Mouse (Mus musculus) MEL (cell line): ENCODE measurements at regions not wholly inside any gene's neighbourhood (a gene's known extent, or its start where the extent isn't known, plus 50 kb on each side); places are given as distances from the start of the nearest gene placed in this dataset.

Experiments
- DNase-seq: peaks from one replicate; pipeline ENCODE4 v3.0.0; 2011; ENCODE audit warnings: low read depth, low spot score
- H3K27ac ChIP-seq: 2 replicates; pipeline ENCODE4 v1.5.1; 2012; ENCODE audit warnings: low read depth, mild to moderate bottlenecking, control low read depth, low read length, moderate library complexity; ENCODE audit not compliant: control insufficient read depth
- H3K27me3 ChIP-seq, 2 experiments: fragments of 150-350 bp in 1 of 2; sonication (generic) in 1 of 2; 2 replicates each; pipeline ENCODE4 v1.6.1; 2012; ENCODE audit warnings: low read length in 2 of 2, mild to moderate bottlenecking in 2 of 2, improper control_type of control experiment in 1 of 2, moderate library complexity in 1 of 2; ENCODE audit not compliant: insufficient read depth in 2 of 2, control insufficient read depth in 1 of 2
- H3K36me3 ChIP-seq, 2 experiments: 2 replicates each; pipeline ENCODE4 v1.6.1; 2012 to 2014; ENCODE audit warnings: low read length in 2 of 2, improper control_type of control experiment in 1 of 2, inconsistent platforms in 1 of 2, mild to moderate bottlenecking in 1 of 2; ENCODE audit not compliant: insufficient read depth in 2 of 2, control insufficient read depth in 1 of 2
- H3K4me1 ChIP-seq, 2 experiments: fragments of 150-350 bp in 1 of 2; sonication (generic) in 1 of 2; 2 replicates each; pipeline ENCODE4 v1.6.1; 2012; ENCODE audit warnings: low read length in 2 of 2, improper control_type of control experiment in 1 of 2, mild to moderate bottlenecking in 1 of 2; ENCODE audit not compliant: insufficient read depth in 2 of 2, control insufficient read depth in 1 of 2
- H3K4me3 ChIP-seq, 2 experiments: fragments of 150-350 bp in 1 of 2; sonication (generic) in 1 of 2; 2 replicates each; pipeline ENCODE4 v1.5.1; 2012; ENCODE audit warnings: low read depth in 2 of 2, low read length in 2 of 2, mild to moderate bottlenecking in 2 of 2, moderate library complexity in 2 of 2, control low read depth in 1 of 2, improper control_type of control experiment in 1 of 2; ENCODE audit not compliant: control insufficient read depth in 1 of 2, insufficient read depth in 1 of 2
- H3K79me2 ChIP-seq: 2 replicates; pipeline ENCODE4 v1.6.1; 2012; ENCODE audit warnings: mild to moderate bottlenecking, low read length, moderate library complexity; ENCODE audit not compliant: control insufficient read depth, poor library complexity, insufficient read depth
- H3K9ac ChIP-seq: 2 replicates; pipeline ENCODE4 v1.6.1; 2012; ENCODE audit warnings: low read depth, mild to moderate bottlenecking, control low read depth, low read length, moderate library complexity; ENCODE audit not compliant: control insufficient read depth, poor library complexity, severe bottlenecking
- H3K9me3 ChIP-seq: fragments of 150-350 bp; sonication (generic); replicated peaks from 2 replicates; pipeline ENCODE4 v1.6.1; 2012; ENCODE audit warnings: mild to moderate bottlenecking, low read length, improper control_type of control experiment, moderate library complexity; ENCODE audit not compliant: insufficient read depth
- BHLHE40 ChIP-seq: IDR thresholded peaks from 2 replicates; pipeline ENCODE4 v1.6.1; 2012; ENCODE audit warnings: low read depth, mild to moderate bottlenecking, inconsistent platforms, low read length, improper control_type of control experiment, borderline replicate concordance
- CHD2 ChIP-seq: IDR thresholded peaks from 2 replicates; pipeline ENCODE4 v1.6.1; 2011; ENCODE audit warnings: low read length, improper control_type of control experiment
- CTCF ChIP-seq, 3 experiments: IDR thresholded peaks in 2 of 3; conservative IDR thresholded peaks in 1 of 3; 2 replicates each; pipeline ENCODE4 v1.5.1; 2011 to 2012; ENCODE audit warnings: low read length in 3 of 3, low read depth in 2 of 3, mild to moderate bottlenecking in 2 of 3, improper control_type of control experiment in 1 of 3, inconsistent platforms in 1 of 3, mixed read lengths in 1 of 3, moderate library complexity in 1 of 3; ENCODE audit not compliant: control insufficient read depth in 1 of 3, insufficient read depth in 1 of 3, poor library complexity in 1 of 3, severe bottlenecking in 1 of 3
- ELF1 ChIP-seq: IDR thresholded peaks from 2 replicates; pipeline ENCODE4 v1.6.1; 2014; ENCODE audit warnings: low read depth, mild to moderate bottlenecking, inconsistent platforms, low read length, improper control_type of control experiment, moderate library complexity
- EP300 ChIP-seq, 2 experiments: IDR thresholded peaks; 2 replicates each; pipeline ENCODE4 v1.6.1; 2011; ENCODE audit warnings: improper control_type of control experiment in 2 of 2, low read length in 2 of 2, low read depth in 1 of 2, mild to moderate bottlenecking in 1 of 2
- ETS1 ChIP-seq: IDR thresholded peaks from 2 replicates; pipeline ENCODE4 v1.6.1; 2012; ENCODE audit warnings: low read depth, mild to moderate bottlenecking, inconsistent platforms, low read length, improper control_type of control experiment, moderate library complexity
- GABPA ChIP-seq: IDR thresholded peaks from 2 replicates; pipeline ENCODE4 v1.6.1; 2012; ENCODE audit warnings: low read depth, mild to moderate bottlenecking, inconsistent platforms, low read length, improper control_type of control experiment, moderate library complexity
- GATA1 ChIP-seq: IDR thresholded peaks from 2 replicates; pipeline ENCODE4 v1.6.1; 2011; ENCODE audit warnings: low read depth, low read length, improper control_type of control experiment
- JUND ChIP-seq: IDR thresholded peaks from 2 replicates; pipeline ENCODE4 v1.6.1; 2011; ENCODE audit warnings: low read depth, mild to moderate bottlenecking, improper control_type of control experiment, low read length
- MAFK ChIP-seq: IDR thresholded peaks from 2 replicates; pipeline ENCODE4 v1.6.1; 2011; ENCODE audit warnings: low read depth, mild to moderate bottlenecking, low read length, improper control_type of control experiment, borderline replicate concordance
- MAX ChIP-seq: IDR thresholded peaks from 2 replicates; pipeline ENCODE4 v1.6.1; 2011; ENCODE audit warnings: low read length, improper control_type of control experiment
- MAZ ChIP-seq: IDR thresholded peaks from 2 replicates; pipeline ENCODE4 v1.6.1; 2012; ENCODE audit warnings: low read depth, mild to moderate bottlenecking, inconsistent platforms, low read length, improper control_type of control experiment
- MEF2A ChIP-seq: IDR thresholded peaks from 2 replicates; pipeline ENCODE4 v1.6.1; 2014; ENCODE audit warnings: low read depth, mild to moderate bottlenecking, inconsistent platforms, low read length, improper control_type of control experiment; ENCODE audit not compliant: poor library complexity, insufficient replicate concordance, severe bottlenecking; ENCODE audit errors: extremely low read depth
- NELFE ChIP-seq: IDR thresholded peaks from 2 replicates; pipeline ENCODE4 v1.6.1; 2011; ENCODE audit warnings: low read depth, low read length, improper control_type of control experiment
- POLR2A ChIP-seq, 2 experiments: IDR thresholded peaks; 2 replicates each; pipeline ENCODE4 v1.6.1; 2011 to 2012; ENCODE audit warnings: low read length in 2 of 2, mild to moderate bottlenecking in 2 of 2, control low read depth in 1 of 2, improper control_type of control experiment in 1 of 2, low read depth in 1 of 2, moderate library complexity in 1 of 2; ENCODE audit not compliant: control insufficient read depth in 1 of 2, insufficient read depth in 1 of 2, poor library complexity in 1 of 2
- POLR2AphosphoS2 ChIP-seq: IDR thresholded peaks from 2 replicates; pipeline ENCODE4 v1.6.1; 2011; ENCODE audit warnings: low read length, improper control_type of control experiment
- RCOR1 ChIP-seq: IDR thresholded peaks from 2 replicates; pipeline ENCODE4 v1.6.1; 2012; ENCODE audit warnings: low read depth, mild to moderate bottlenecking, inconsistent platforms, low read length, improper control_type of control experiment
- TAL1 ChIP-seq: IDR thresholded peaks from 2 replicates; pipeline ENCODE4 v1.6.1; 2012; ENCODE audit warnings: mild to moderate bottlenecking, inconsistent platforms, low read length, moderate library complexity, mixed read lengths
- ZKSCAN1 ChIP-seq: IDR thresholded peaks from 2 replicates; pipeline ENCODE4 v1.6.1; 2012; ENCODE audit warnings: low read depth, mild to moderate bottlenecking, inconsistent platforms, low read length, improper control_type of control experiment, moderate library complexity
- ZMIZ1 ChIP-seq: IDR thresholded peaks from 2 replicates; pipeline ENCODE4 v1.6.1; 2012; ENCODE audit warnings: low read depth, mild to moderate bottlenecking, inconsistent platforms, low read length, improper control_type of control experiment, moderate library complexity
- ZNF384 ChIP-seq: IDR thresholded peaks from 2 replicates; pipeline ENCODE4 v1.6.1; 2012; ENCODE audit warnings: low read depth, mild to moderate bottlenecking, inconsistent platforms, low read length, improper control_type of control experiment

GRCm38 (mm10) chr15:67354598-67355159 lies 854.0 kb upstream of the Lrrc6 start:
- Histone ChIP-seq H3K27ac (no peak overlapping the region), H3K27me3 (peaks cover 0 to 1% of the 10 kb centered on the region in 2 experiments; a peak in 3 of 4 replicates), H3K4me3 (no peak overlapping the region), H3K36me3 (no peaks in the 10 kb centered on the region), H3K9me3 (no peaks in the 10 kb centered on the region), H3K79me2 (no peaks in the 10 kb centered on the region), H3K4me1 (no peaks in the 10 kb centered on the region), H3K9ac (no peak overlapping the region)
- TF ChIP-seq ETS1 (no peak), CTCF (IDR thresholded peaks at IDR 0.05 in 2 of 3, conservative IDR thresholded peaks at IDR 0.05 in 1 of 3; ENCODE audit: control insufficient read depth in 1 of 3, insufficient read depth in 1 of 3, low read depth in 2 of 3, low read length in 3 of 3, poor library complexity in 1 of 3, severe bottlenecking in 1 of 3) (no peak), ZKSCAN1 (no peak), GABPA (no peak), ZNF384 (no peak), CHD2 (no peak), EP300 (IDR thresholded peaks at IDR 0.05; ENCODE audit: low read depth in 1 of 2, low read length in 2 of 2) (no peak), GATA1 (no peak), RCOR1 (no peak), ELF1 (no peak)
- DNase-seq: no peak

GRCm38 (mm10) chr15:67349501-67349900 lies 848.8 kb upstream of the Lrrc6 start:
- no peaks in the 10 kb centered on the region for H3K4me1 ChIP-seq
- TF ChIP-seq CHD2 (no peak), MAFK (no peak), ZMIZ1 (no peak), MAZ (no peak), MEF2A (no peak), POLR2A (IDR thresholded peaks at IDR 0.05; ENCODE audit: control insufficient read depth in 1 of 2, insufficient read depth in 1 of 2, low read depth in 1 of 2, low read length in 2 of 2, poor library complexity in 1 of 2) (no peak), GABPA (no peak), ZKSCAN1 (no peak), NELFE (no peak), TAL1 (no peak), MAX (no peak), POLR2AphosphoS2 (no peak), CTCF (IDR thresholded peaks at IDR 0.05 in 2 of 3, conservative IDR thresholded peaks at IDR 0.05 in 1 of 3; ENCODE audit: control insufficient read depth in 1 of 3, insufficient read depth in 1 of 3, low read depth in 2 of 3, low read length in 3 of 3, poor library complexity in 1 of 3, severe bottlenecking in 1 of 3) (no peak), BHLHE40 (no peak), JUND (no peak)
- no peaks in the 10 kb centered on the region for H3K9me3 ChIP-seq

More at GRCm38 (mm10) chr15:67349501-67349900, 848.8 kb upstream of the Lrrc6 start:
- DNase-seq: no peak
- Histone ChIP-seq H3K27me3 (peaks cover 0 to 3% of the 10 kb centered on the region in 2 experiments; a peak in 2 of 4 replicates), H3K27ac (no peak overlapping the region), H3K36me3 (no peaks in the 10 kb centered on the region), H3K79me2 (no peaks in the 10 kb centered on the region), H3K9ac (no peak overlapping the region), H3K4me3 (no peak overlapping the region)
